Mouse (Mus musculus) naive thymus-derived CD4-positive, alpha-beta T cell, adult 2 months (primary cell): ENCODE data around the gene Gemin7.

ENCODE experiments used
- DNase-seq: peaks from one replicate; pipeline ENCODE4 v3.0.0-alpha.2; 2011; ENCODE audit warnings: low read depth

The Gemin7 gene

GRCm38 (mm10) chr7:19547344-19547969, 29.9 kb downstream of the Gemin7 start:
- no peak for DNase-seq

GRCm38 (mm10) chr7:19546007-19546406, 31.4 kb downstream of the Gemin7 start:
- DNase-seq = no peak

GRCm38 (mm10) chr7:19543584-19543983, 33.8 kb downstream of the Gemin7 start:
- peak; percentile 71 for DNase-seq

- DNase-seq = no peak
These were observed 35.2 kb downstream of the Gemin7 start for GRCm38 (mm10) chr7:19542155-19542691.

GRCm38 (mm10) chr7:19541681-19542154, 35.7 kb downstream of the Gemin7 start:
- DNase-seq = no peak

- no peak for DNase-seq
These were observed 36.4 kb downstream of the Gemin7 start for GRCm38 (mm10) chr7:19540771-19541566.

GRCm38 (mm10) chr7:19534676-19535075, 42.7 kb downstream of the Gemin7 start:
- no peak for DNase-seq

- no peak for DNase-seq
These were observed 45.2 kb downstream of the Gemin7 start for GRCm38 (mm10) chr7:19532240-19532639.

GRCm38 (mm10) chr7:19531077-19531476, 46.3 kb downstream of the Gemin7 start:
- DNase-seq = no peak

- DNase-seq = no peak
These were observed 52.3 kb downstream of the Gemin7 start for GRCm38 (mm10) chr7:19525105-19525481.

- DNase-seq = no peak
These were observed 52.8 kb downstream of the Gemin7 start for GRCm38 (mm10) chr7:19524420-19525104.

GRCm38 (mm10) chr7:19523757-19524419, 53.5 kb downstream of the Gemin7 start:
- peak; percentile 33 for DNase-seq

GRCm38 (mm10) chr7:19523017-19523756, 54.2 kb downstream of the Gemin7 start:
- DNase-seq = no peak

GRCm38 (mm10) chr7:19520032-19520431, 57.4 kb downstream of the Gemin7 start:
- no peak for DNase-seq

GRCm38 (mm10) chr7:19517652-19518365, 59.6 kb downstream of the Gemin7 start, which contains the start of gene Nkpd1:
Gene Nkpd1, plus strand, starts transcription at chr7:19517838.
- no peak for DNase-seq
